Mouse (Mus musculus) layer of hippocampus, postnatal 10 days (tissue): ENCODE results near the gene Slc22a23. TPM values are rescaled to one million over a fixed set of nuclear protein-coding genes. Genes with fewer than 3 reads are reported as not detected.

Source experiments
- DNase-seq, 2 experiments: peaks; one replicate each; pipeline ENCODE4 v3.0.0; 2021; ENCODE audit warnings: low spot score in 2 of 2
- total RNA-seq, 2 experiments: library from RNA; stranded (reverse); gene quantifications; 2 replicates each; pipeline ENCODE4 v1.2.3; 2021

The Slc22a23 gene
- total RNA-seq, 2 experiments from 2014 or later = 51.4 to 51.8 TPM

GRCm38 (mm10) chr13:34239371-34240086, 105.5 kb downstream of the Slc22a23 start:
- DNase-seq = no peak

GRCm38 (mm10) chr13:34238646-34239290, 106.2 kb downstream of the Slc22a23 start:
- no peak for DNase-seq

- no peak for DNase-seq
These were observed 109.9 kb downstream of the Slc22a23 start for GRCm38 (mm10) chr13:34235056-34235455.

- DNase-seq = no peak
These were observed 110.5 kb downstream of the Slc22a23 start for GRCm38 (mm10) chr13:34234439-34234838.

- no peak for DNase-seq
These were observed 112.0 kb downstream of the Slc22a23 start for GRCm38 (mm10) chr13:34232992-34233391.

GRCm38 (mm10) chr13:34228905-34229304, 116.1 kb downstream of the Slc22a23 start:
- DNase-seq = no peak

GRCm38 (mm10) chr13:34227720-34228661, 117.0 kb downstream of the Slc22a23 start:
- DNase-seq = no peak

GRCm38 (mm10) chr13:34226940-34227339, 118.0 kb downstream of the Slc22a23 start:
- DNase-seq = no peak

- no peak for DNase-seq
These were observed 122.0 kb downstream of the Slc22a23 start for GRCm38 (mm10) chr13:34222985-34223384.

GRCm38 (mm10) chr13:34219728-34220127, 125.3 kb downstream of the Slc22a23 start:
- no peak for DNase-seq

GRCm38 (mm10) chr13:34218776-34219175, 126.2 kb downstream of the Slc22a23 start:
- no peak for DNase-seq

- no peak for DNase-seq
These were observed 130.1 kb downstream of the Slc22a23 start for GRCm38 (mm10) chr13:34214855-34215254.

- no peak for DNase-seq
These were observed 132.2 kb downstream of the Slc22a23 start for GRCm38 (mm10) chr13:34212735-34213212.

GRCm38 (mm10) chr13:34211261-34211775, 133.7 kb downstream of the Slc22a23 start:
- no peak for DNase-seq

- no peak for DNase-seq
These were observed 137.1 kb downstream of the Slc22a23 start for GRCm38 (mm10) chr13:34207714-34208470.

- no peak for DNase-seq
These were observed 139.8 kb downstream of the Slc22a23 start for GRCm38 (mm10) chr13:34205216-34205615.

- no peak for DNase-seq
These were observed 149.3 kb downstream of the Slc22a23 start for GRCm38 (mm10) chr13:34195676-34196075.

- DNase-seq = no peak
These were observed 151.6 kb downstream of the Slc22a23 start for GRCm38 (mm10) chr13:34193384-34193783.

GRCm38 (mm10) chr13:34192414-34193191, 152.4 kb downstream of the Slc22a23 start:
- peak; percentile 24 to 49 for DNase-seq

GRCm38 (mm10) chr13:34187571-34187970, 157.4 kb downstream of the Slc22a23 start:
- peak; percentile 69 to 79 for DNase-seq
